Mouse (Mus musculus) limb, embryonic 15.5 days (tissue): ENCODE results near the gene Osgepl1. TPM values are rescaled to one million over a fixed set of nuclear protein-coding genes. Genes with fewer than 3 reads are reported as not detected.
"Not testable (repeated sequence)": the region's sequence is repeated elsewhere in the genome, so short reads cannot be mapped to it uniquely, and the experiment has no call there.

ENCODE experiments used
- ATAC-seq: fragments of 200-750 bp; cut with Nextera tagmentation; 2 replicates; pipeline ENCODE4 v1.8.0; 2017; ENCODE audit warnings: low read depth, moderate TSS enrichment; ENCODE audit not compliant: insufficient number of reproducible peaks, low FRiP score, low TSS enrichment
- H3K27ac ChIP-seq: fragments of 300-500 bp; sonication (generic); 2 replicates; pipeline ENCODE4 v1.5.1; 2015; ENCODE audit warnings: moderate library complexity, mild to moderate bottlenecking, inconsistent platforms
- H3K27me3 ChIP-seq: fragments of 300-500 bp; sonication (generic); 2 replicates; pipeline ENCODE4 v1.6.1; 2015; ENCODE audit warnings: inconsistent platforms
- H3K36me3 ChIP-seq: fragments of 300-500 bp; sonication (generic); 2 replicates; pipeline ENCODE4 v1.6.1; 2015; ENCODE audit warnings: inconsistent platforms
- H3K4me1 ChIP-seq: fragments of 300-500 bp; sonication (generic); 2 replicates; pipeline ENCODE4 v1.6.1; 2015; ENCODE audit warnings: inconsistent platforms
- H3K4me2 ChIP-seq: fragments of 300-500 bp; sonication (generic); 2 replicates; pipeline ENCODE4 v1.6.1; 2015; ENCODE audit warnings: mild to moderate bottlenecking, inconsistent platforms
- H3K4me3 ChIP-seq: fragments of 300-500 bp; sonication (generic); 2 replicates; pipeline ENCODE4 v1.5.1; 2015; ENCODE audit warnings: mild to moderate bottlenecking, inconsistent platforms
- H3K9ac ChIP-seq: fragments of 300-500 bp; sonication (generic); 2 replicates; pipeline ENCODE4 v1.6.1; 2015; ENCODE audit warnings: inconsistent platforms
- H3K9me3 ChIP-seq: fragments of 300-500 bp; sonication (generic); 2 replicates; pipeline ENCODE4 v1.6.1; 2016; ENCODE audit warnings: inconsistent platforms
- WGBS: fragments of 180-500 bp; shearing (Covaris S2); methylation state at CpG from one replicate; pipeline ENCODE4 v1.1.7; 2015; 5-methylcytosine and 5-hydroxymethylcytosine counted together
- polyA plus RNA-seq: library from polyadenylated mRNA; unstranded; fragments of >200 nt; fragmentation: Nextera tagmentation; extraction: Ambion mirVana; gene quantifications from 2 replicates; pipeline ENCODE4 v1.2.1, GENCODE M21; 2015

Gene Osgepl1
- polyA plus RNA-seq, 1 experiment from 2014 or later, result 15.3 TPM

DNA sequence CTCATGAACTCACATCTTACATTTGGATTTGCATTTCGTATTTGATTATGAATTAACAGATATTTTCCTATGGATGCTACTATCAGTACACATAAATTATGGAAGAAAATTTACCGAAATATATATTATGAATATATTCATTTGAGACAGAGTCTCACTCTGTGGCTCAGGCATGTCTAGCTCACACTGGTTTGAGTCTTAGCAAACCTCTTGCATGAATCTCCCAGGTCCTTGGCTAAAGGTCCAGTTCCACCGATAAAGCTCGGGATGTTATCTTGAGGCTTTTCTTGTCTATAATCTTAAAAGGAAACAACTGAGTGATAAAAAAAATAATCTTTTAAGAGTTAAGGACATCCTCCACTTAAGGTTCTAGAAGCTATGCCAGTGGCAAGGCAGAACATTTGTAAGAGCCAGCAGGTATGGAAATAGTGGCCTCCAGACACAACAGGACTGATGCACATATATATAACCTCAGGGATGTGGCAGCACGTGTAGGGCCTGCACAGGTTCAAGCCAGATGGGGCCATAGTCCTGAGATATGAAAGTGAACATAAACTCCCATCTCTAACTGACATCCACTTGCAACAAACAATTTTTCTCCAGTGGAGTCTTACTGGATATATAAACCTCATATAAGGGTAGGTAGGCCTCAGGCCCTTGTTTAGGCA lies 11.5 kb downstream of the Osgepl1 start:
- Histone ChIP-seq H3K4me1 (no peaks in the 10 kb centered on the region), H3K36me3 (peaks cover 7% of the 10 kb centered on the region; the same call in 1 of the 2 replicates), H3K9ac (no peak overlapping the region), H3K27ac (no peak overlapping the region), H3K27me3 (no peaks in the 10 kb centered on the region), H3K4me2 (no peak overlapping the region), H3K4me3 (no peak overlapping the region), H3K9me3 (no peaks in the 10 kb centered on the region)
- no peak for ATAC-seq
- 92% methylated on average over 5 of the region's 5 CpGs for WGBS

DNA sequence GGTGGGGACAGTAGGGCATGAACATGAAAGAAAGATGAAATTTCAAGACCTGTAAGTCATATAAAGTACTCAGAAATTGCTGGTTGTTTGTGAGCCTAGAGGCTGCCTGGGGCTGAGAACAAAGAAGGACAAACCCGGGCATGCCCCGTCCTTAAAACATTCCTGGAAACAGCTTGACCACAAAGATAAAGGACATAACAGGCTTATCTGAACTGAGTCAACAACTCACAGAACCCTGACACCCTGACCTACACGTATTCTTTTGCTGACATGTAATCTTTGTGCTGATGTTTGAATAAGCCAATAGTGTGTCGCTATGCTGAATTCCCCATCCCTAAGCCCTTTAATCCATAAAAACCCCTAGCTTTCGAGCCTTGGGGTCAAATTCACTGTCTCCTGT lies 20.1 kb downstream of the Osgepl1 start:
- H3K9ac ChIP-seq, H3K27ac ChIP-seq, H3K4me1 ChIP-seq, ATAC-seq, H3K4me3 ChIP-seq, H3K27me3 ChIP-seq, H3K9me3 ChIP-seq, H3K36me3 ChIP-seq, H3K4me2 ChIP-seq: not testable (repeated sequence)
- WGBS, result 76% methylated on average over 5 of the region's 5 CpGs

DNA sequence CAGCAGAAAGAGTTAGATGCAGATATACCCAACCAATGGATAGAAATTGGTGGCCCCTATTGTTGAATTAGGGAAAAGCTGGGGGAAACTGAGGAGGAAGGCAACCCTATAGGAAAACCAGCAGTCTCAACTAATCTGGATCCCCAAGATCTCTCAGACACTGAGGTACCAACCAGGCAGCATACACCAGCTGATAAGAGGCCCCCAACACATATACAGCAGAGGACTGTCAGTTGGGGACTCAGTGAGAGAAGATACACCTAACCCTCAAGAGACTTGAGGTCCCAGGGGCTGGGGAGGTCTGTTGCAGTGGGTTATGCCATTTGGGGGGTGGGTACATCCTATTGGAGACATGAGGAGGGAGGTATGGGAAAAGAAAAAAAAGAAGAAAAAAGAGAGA lies 22.0 kb downstream of the Osgepl1 start:
- Histone ChIP-seq H3K27me3 (no peaks in the 10 kb centered on the region), H3K4me2 (no peak overlapping the region), H3K4me1 (no peaks in the 10 kb centered on the region), H3K9me3 (no peaks in the 10 kb centered on the region), H3K36me3 (peaks cover 3% of the 10 kb centered on the region), H3K27ac (no peak overlapping the region), H3K4me3 (no peak overlapping the region), H3K9ac (no peak overlapping the region)
- no peak for ATAC-seq

DNA sequence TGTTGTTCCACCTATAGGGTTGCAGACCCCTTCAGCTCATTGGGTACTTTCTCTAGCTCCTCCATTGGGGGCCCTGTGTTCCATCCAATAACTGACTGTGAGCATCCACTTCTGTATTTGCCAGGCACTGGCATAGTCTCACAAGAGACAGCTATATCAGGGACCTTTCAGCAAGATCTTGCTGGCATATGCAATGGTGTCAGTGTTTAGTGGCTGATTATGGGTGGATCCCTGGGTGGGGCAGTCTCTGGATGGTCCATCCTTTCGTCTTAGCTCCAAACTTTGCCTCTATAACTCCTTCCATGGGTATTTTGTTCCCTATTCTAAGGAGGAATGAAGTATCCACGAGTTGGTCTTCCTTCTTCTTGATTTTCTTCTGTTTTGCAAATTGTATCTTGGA lies 24.0 kb downstream of the Osgepl1 start:
- H3K4me2 ChIP-seq, H3K27ac ChIP-seq, ATAC-seq, H3K9me3 ChIP-seq, H3K4me3 ChIP-seq, H3K27me3 ChIP-seq, H3K9ac ChIP-seq, H3K4me1 ChIP-seq: not testable (repeated sequence)
- WGBS, result 69% methylated on average over 2 of the region's 2 CpGs
- peaks cover 19% of the 10 kb centered on the region for H3K36me3 ChIP-seq

DNA sequence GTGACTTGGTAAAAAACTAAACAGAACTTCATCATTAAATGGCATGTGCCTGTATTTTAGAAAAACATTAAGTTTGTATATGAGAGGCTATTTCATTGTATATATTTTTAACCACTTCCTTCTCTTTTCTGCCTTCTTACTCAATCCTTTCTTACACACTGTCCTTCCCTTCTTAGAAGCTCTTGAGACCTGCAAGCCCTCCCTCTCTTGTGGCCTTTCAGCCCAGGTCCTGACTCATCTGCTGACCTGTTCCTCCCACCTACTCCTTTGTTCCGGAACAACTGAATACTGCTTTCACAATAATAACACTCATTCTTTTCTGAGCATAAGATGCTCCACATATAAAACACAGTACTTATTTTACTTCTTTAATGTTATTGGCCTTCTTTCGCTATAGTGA lies 27.6 kb downstream of the Osgepl1 start:
- H3K9me3 ChIP-seq, result peaks cover 4% of the 10 kb centered on the region; the same call in 1 of the 2 replicates
- 97% methylated on average over 2 of the region's 2 CpGs for WGBS

DNA sequence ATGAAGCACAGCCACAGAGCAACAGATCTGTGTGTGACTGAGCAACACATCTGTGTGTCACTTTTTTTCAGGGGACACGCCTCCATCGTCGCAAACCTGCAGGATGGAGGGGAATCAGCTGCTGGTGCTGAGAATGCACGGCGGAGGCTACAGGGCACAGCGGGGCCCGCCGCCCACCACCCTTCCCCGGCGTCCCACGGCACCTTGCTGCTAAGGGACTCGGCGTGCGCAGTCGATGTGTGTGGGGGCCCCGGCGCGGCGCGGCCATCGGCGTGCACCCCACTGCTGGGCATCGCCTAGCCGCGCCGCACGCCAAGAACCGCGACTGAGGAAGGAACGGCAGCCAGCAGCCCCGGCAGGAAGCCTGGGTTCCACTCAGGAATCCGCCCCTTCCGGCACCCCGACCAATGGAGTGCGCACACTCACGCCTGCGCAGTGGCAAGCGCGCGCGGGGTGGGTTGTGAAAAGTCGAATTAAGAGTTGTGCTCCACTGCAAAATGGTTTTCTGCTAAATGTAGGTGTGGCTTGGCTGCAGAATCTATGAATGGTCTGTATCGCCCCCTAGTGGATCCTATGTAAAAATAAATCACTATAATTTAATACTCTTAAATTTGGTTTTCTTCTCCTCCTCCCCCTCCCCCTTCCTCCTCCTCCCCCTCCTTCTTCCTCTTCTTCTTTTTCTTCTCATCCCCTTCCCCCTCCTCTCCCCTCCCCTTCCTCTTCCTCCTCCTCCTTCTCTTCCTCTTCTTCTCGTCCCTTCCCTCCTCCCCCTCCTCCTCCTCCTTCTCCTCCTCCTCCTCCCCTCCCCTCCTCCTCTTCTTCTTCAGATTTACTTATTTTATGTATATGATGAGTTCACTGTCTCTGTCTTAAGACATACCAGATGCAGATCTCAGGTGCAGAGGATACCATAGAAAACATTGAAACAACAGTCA lies 39.2 kb downstream of the Osgepl1 start, which contains the start of the genes Asdurf, Gm28551 and Asnsd1:
Asdurf (minus strand) TSS at position 293 of the 935 bp plus-strand sequence.
Gm28551 (minus strand) TSS at position 341 of the 935 bp plus-strand sequence.
Asnsd1 (minus strand) TSS at position 426 of the 935 bp plus-strand sequence.
- H3K4me2 ChIP-seq, result peak within 1 kb of the TSS; percentile 44
- peak within 1 kb of the TSS; percentile 88 for H3K4me3 ChIP-seq
- no peaks in the 10 kb centered on the region for H3K9me3 ChIP-seq
- H3K27me3 ChIP-seq, result no peaks in the 10 kb centered on the region
- peak; percentile 99 for ATAC-seq
- H3K9ac ChIP-seq, result peak within 1 kb of the TSS; percentile 92
- peaks cover 6% of the 10 kb centered on the region for H3K4me1 ChIP-seq
- H3K36me3 ChIP-seq, result peaks cover 15% of the 10 kb centered on the region
- under 1% methylated on average over 43 of the region's 44 CpGs for WGBS
- peak within 1 kb of the TSS; percentile 92 for H3K27ac ChIP-seq

More for the DNA sequence above, 27.6 kb downstream of the Osgepl1 start:
- Histone ChIP-seq H3K27me3 (no peaks in the 10 kb centered on the region), H3K4me1 (no peaks in the 10 kb centered on the region), H3K27ac (no peak overlapping the region), H3K4me2 (no peak overlapping the region), H3K9ac (no peak overlapping the region), H3K4me3 (no peak overlapping the region), H3K36me3 (peaks cover 47% of the 10 kb centered on the region)
- no peak for ATAC-seq

DNA sequence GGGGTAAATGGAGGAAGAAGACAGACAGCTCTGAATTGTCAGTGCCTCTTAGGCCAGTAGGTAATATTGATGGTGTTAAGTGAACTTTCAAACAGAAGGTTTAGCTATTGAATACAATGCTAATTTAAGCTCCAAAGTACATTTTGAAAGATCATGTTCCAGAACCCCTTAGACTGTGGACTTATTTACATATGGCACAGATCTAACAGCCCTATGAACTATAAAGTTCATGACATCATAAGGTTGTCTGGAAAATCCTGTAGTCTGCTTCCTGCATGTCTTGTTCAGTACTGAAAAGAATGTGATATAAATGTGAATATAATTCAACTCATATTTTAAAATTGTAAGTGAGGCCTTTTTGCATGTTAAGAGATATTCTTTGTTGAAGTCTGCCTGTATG lies 45.6 kb downstream of the Osgepl1 start:
- Histone ChIP-seq H3K27me3 (no peaks in the 10 kb centered on the region), H3K4me2 (no peak overlapping the region), H3K9ac (no peak overlapping the region), H3K4me1 (no peaks in the 10 kb centered on the region), H3K9me3 (no peaks in the 10 kb centered on the region), H3K4me3 (no peak overlapping the region), H3K36me3 (no peaks in the 10 kb centered on the region), H3K27ac (no peak overlapping the region)
- ATAC-seq, result no peak

Other genes with a start within 250 kb of the Osgepl1 start
- not detected in 2 replicates for gene 1700019A02Rik, start 126.0 kb upstream of the Osgepl1 start, polyA plus RNA-seq
- gene Pms1, start 16.6 kb upstream of the Osgepl1 start, polyA plus RNA-seq, result 13.9 and 16.5 TPM in 2 replicates
- 34.3 and 34.9 TPM in 2 replicates for gene Ormdl1, start 16.5 kb upstream of the Osgepl1 start, polyA plus RNA-seq
- gene Gm28778, start 16.5 kb upstream of the Osgepl1 start, polyA plus RNA-seq, result not detected in 2 replicates
- 10.5 TPM in 1 of 2 replicates, not detected in the other for gene Asdurf, start 39.0 kb downstream of the Osgepl1 start, polyA plus RNA-seq
- gene Gm28551, start 39.0 kb downstream of the Osgepl1 start, polyA plus RNA-seq, result 0.61 and 0.73 TPM in 2 replicates
- gene Asnsd1, start 39.1 kb downstream of the Osgepl1 start, polyA plus RNA-seq, result 65.3 and 68.2 TPM in 2 replicates